Mouse (Mus musculus) hindbrain, embryonic 16.5 days (tissue): ENCODE measurements around the gene Rasgef1c. TPM values are rescaled to one million over a fixed set of nuclear protein-coding genes. Genes with fewer than 3 reads are reported as not detected.

Experiments used
- ATAC-seq: fragments of 200-750 bp; cut with Nextera tagmentation; 2 replicates; pipeline ENCODE4 v1.8.0; 2017; ENCODE audit warnings: moderate TSS enrichment, moderate library complexity
- H3K27ac ChIP-seq: fragments of 300-500 bp; sonication (generic); 2 replicates; pipeline ENCODE4 v1.5.1; 2014; ENCODE audit warnings: low read depth, mild to moderate bottlenecking, control low read depth, low read length, moderate library complexity
- H3K27me3 ChIP-seq: fragments of 300-500 bp; sonication (generic); replicated peaks from 2 replicates; pipeline ENCODE4 v1.6.1; 2014; ENCODE audit warnings: low read length; ENCODE audit not compliant: control insufficient read depth, insufficient read depth
- H3K36me3 ChIP-seq: fragments of 300-500 bp; sonication (generic); 2 replicates; pipeline ENCODE4 v1.6.1; 2014; ENCODE audit warnings: mild to moderate bottlenecking, low read length, moderate library complexity, mixed read lengths; ENCODE audit not compliant: control insufficient read depth, insufficient read depth
- H3K4me1 ChIP-seq: fragments of 300-500 bp; sonication (generic); 2 replicates; pipeline ENCODE4 v1.6.1; 2014; ENCODE audit warnings: low read depth, low read length; ENCODE audit not compliant: control insufficient read depth, insufficient read depth
- H3K4me2 ChIP-seq: fragments of 300-500 bp; sonication (generic); 2 replicates; pipeline ENCODE4 v1.6.1; 2014; ENCODE audit warnings: mild to moderate bottlenecking, low read length, control low read depth, moderate library complexity
- H3K4me3 ChIP-seq: fragments of 300-500 bp; sonication (generic); 2 replicates; pipeline ENCODE4 v1.5.1; 2014; ENCODE audit warnings: mild to moderate bottlenecking, low read length, control low read depth, moderate library complexity
- H3K9ac ChIP-seq: fragments of 300-500 bp; sonication (generic); 2 replicates; pipeline ENCODE4 v1.6.1; 2014; ENCODE audit warnings: low read depth, mild to moderate bottlenecking, control low read depth, low read length, moderate library complexity
- H3K9me3 ChIP-seq: fragments of 300-500 bp; sonication (generic); 2 replicates; pipeline ENCODE4 v1.6.1; 2014; ENCODE audit warnings: mild to moderate bottlenecking, low read length, moderate library complexity; ENCODE audit not compliant: control insufficient read depth
- WGBS: fragments of 180-500 bp; shearing (Covaris S2); extraction: QIAGEN DNeasy Blood & Tissue Kit; methylation state at CpG from one replicate; pipeline ENCODE4 v1.1.7; 2014; 5-methylcytosine and 5-hydroxymethylcytosine counted together
- polyA plus RNA-seq: library from polyadenylated mRNA; unstranded; fragments of >200 nt; fragmentation: Nextera tagmentation; extraction: Ambion mirVana; gene quantifications from 2 replicates; pipeline ENCODE4 v1.2.1, GENCODE M21; 2015

Rasgef1c gene
- polyA plus RNA-seq, 1 experiment from 2014 or later = 34.7 TPM

- ATAC-seq = no peak
- no peak overlapping the region for H3K9ac ChIP-seq
These were observed 77.3 kb downstream of the Rasgef1c start for GRCm38 (mm10) chr11:49978935-49979334.

DNA sequence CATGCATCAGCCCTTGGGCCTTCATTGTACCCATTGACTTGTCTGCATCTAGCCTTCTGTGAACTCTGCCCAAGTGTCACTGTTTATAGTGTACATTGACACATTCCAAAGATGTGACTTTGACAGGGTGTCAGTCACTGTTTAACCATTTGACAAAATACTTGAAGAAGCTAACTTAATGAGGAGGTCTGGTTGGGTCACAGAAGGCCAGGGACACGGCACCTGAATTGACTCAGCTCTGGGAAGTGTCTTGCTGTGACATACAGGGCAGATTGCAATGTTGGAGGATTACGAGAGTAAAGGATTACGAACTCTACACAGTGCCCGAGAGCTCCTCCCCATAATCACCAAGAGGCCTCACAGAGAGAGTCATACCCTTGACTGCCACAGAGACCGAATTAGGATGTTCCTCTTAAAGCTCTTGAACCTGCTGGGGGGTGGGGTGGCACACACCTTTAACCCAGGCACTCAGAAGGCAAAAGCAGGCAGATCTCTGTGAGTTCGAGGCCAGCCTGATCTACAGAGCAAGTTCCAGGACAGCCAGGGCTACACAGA is 79.1 kb downstream of the Rasgef1c start:
- no peaks in the 10 kb centered on the region for H3K9me3 ChIP-seq
- H3K4me3 ChIP-seq = no peak overlapping the region
- H3K9ac ChIP-seq = no peak overlapping the region
- no peaks in the 10 kb centered on the region for H3K27me3 ChIP-seq
- no peaks in the 10 kb centered on the region for H3K4me1 ChIP-seq
- no peak for ATAC-seq
- WGBS = 78% methylated on average over 6 of the region's 6 CpGs
- no peak overlapping the region for H3K27ac ChIP-seq
- H3K4me2 ChIP-seq = no peak overlapping the region
- H3K36me3 ChIP-seq = no peaks in the 10 kb centered on the region

More at GRCm38 (mm10) chr11:49978935-49979334, 77.3 kb downstream of the Rasgef1c start:
- H3K36me3 ChIP-seq = peaks cover 2% of the 10 kb centered on the region; the same call in 1 of the 2 replicates
- H3K9me3 ChIP-seq = 0 out of 2 replicates have a peak, but pooled peaks cover 2% of the 10 kb centered on the region
- H3K4me1 ChIP-seq = no peaks in the 10 kb centered on the region
- H3K27ac ChIP-seq = no peak overlapping the region
- no peak overlapping the region for H3K4me3 ChIP-seq
- H3K4me2 ChIP-seq = no peak overlapping the region
- 94% methylated on average over 8 of the region's 8 CpGs for WGBS
- no peaks in the 10 kb centered on the region for H3K27me3 ChIP-seq

- H3K9me3 ChIP-seq = no peaks in the 10 kb centered on the region
- H3K36me3 ChIP-seq = no peaks in the 10 kb centered on the region
- no peak for ATAC-seq
- no peak overlapping the region for H3K4me2 ChIP-seq
- H3K27me3 ChIP-seq = no peaks in the 10 kb centered on the region
- H3K4me3 ChIP-seq = no peak overlapping the region
- 83% methylated on average over 7 of the region's 7 CpGs for WGBS
- H3K4me1 ChIP-seq = no peaks in the 10 kb centered on the region
- H3K27ac ChIP-seq = no peak overlapping the region
- no peak overlapping the region for H3K9ac ChIP-seq
These were observed 79.8 kb downstream of the Rasgef1c start for GRCm38 (mm10) chr11:49981321-49981963.

GRCm38 (mm10) chr11:49982094-49982493 is 80.5 kb downstream of the Rasgef1c start:
- H3K4me1 ChIP-seq = no peaks in the 10 kb centered on the region
- H3K4me2 ChIP-seq = no peak overlapping the region
- no peak overlapping the region for H3K4me3 ChIP-seq
- ATAC-seq = no peak
- no peaks in the 10 kb centered on the region for H3K9me3 ChIP-seq
- H3K27me3 ChIP-seq = no peaks in the 10 kb centered on the region
- no peak overlapping the region for H3K9ac ChIP-seq
- no peaks in the 10 kb centered on the region for H3K36me3 ChIP-seq
- 90% methylated on average over 4 of the region's 4 CpGs for WGBS
- no peak overlapping the region for H3K27ac ChIP-seq

DNA sequence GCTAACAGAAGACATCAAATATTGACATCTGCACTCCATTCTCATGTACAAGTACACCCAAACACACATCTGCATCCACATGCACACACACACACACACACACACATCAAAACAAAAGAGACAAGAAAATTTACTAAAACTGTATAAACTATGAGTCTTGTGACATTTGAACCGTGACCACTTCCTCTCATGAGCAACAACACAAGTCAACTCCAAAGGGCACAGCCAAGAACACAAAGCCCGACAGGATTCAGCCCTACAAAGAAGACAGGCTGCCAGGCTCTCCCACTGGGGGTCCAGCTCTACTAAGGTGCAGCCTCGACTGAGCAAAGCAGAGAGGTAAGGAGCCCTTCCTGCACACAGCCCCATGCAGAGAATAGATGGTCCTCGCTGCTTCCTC is 81.2 kb downstream of the Rasgef1c start:
- 47% methylated on average over 4 of the region's 4 CpGs for WGBS
- Histone ChIP-seq H3K9ac (no peak overlapping the region), H3K36me3 (no peaks in the 10 kb centered on the region), H3K27ac (no peak overlapping the region), H3K9me3 (no peaks in the 10 kb centered on the region), H3K4me3 (no peak overlapping the region), H3K27me3 (no peaks in the 10 kb centered on the region), H3K4me1 (no peaks in the 10 kb centered on the region), H3K4me2 (no peak overlapping the region)
- ATAC-seq = no peak

DNA sequence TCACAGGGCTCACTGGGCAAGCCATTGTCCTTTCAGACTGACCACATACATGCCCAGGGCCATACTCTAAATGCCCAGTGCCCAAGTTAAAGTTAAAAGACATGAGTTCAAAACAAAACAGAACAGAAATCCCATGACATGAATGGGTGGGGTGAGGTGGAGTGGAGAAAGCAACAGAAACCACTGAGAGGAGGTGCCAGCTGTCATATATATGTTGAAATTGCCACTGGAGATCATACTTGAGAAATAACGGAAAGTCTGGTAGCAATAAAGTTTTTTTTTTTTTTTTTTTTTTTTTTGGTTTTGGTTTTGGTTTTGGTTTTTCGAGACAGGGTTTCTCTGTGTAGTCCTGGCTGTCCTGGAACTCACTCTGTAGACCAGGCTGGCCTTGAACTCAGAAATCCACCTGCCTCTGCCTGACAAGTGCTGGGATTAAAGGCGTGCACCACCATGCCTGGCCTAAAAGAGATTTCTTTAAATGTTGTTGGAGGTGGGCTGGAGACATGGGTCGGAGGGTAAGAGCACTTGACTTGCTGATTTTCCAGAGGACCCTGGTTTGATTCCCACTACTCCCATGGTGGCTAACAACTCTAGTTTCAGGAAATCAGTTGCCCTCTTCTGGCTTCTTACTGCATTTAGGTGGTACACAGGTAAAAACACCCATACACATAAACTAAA is 82.4 kb downstream of the Rasgef1c start:
- Histone ChIP-seq H3K36me3 (no peaks in the 10 kb centered on the region), H3K27me3 (no peaks in the 10 kb centered on the region), H3K4me3 (no peak overlapping the region), H3K4me1 (no peaks in the 10 kb centered on the region), H3K9me3 (no peaks in the 10 kb centered on the region), H3K27ac (no peak overlapping the region), H3K4me2 (no peak overlapping the region), H3K9ac (no peak overlapping the region)
- ATAC-seq = no peak
- 86% methylated on average over 4 of the region's 4 CpGs for WGBS

GRCm38 (mm10) chr11:49985009-49985408 is 83.4 kb downstream of the Rasgef1c start:
- Histone ChIP-seq H3K27me3 (no peaks in the 10 kb centered on the region), H3K27ac (no peak overlapping the region), H3K36me3 (no peaks in the 10 kb centered on the region), H3K4me3 (no peak overlapping the region), H3K4me1 (no peaks in the 10 kb centered on the region), H3K9me3 (no peaks in the 10 kb centered on the region), H3K4me2 (no peak overlapping the region), H3K9ac (no peak overlapping the region)
- no peak for ATAC-seq
- 81% methylated on average over 4 of the region's 4 CpGs for WGBS

- Histone ChIP-seq H3K4me1 (no peaks in the 10 kb centered on the region), H3K9ac (no peak overlapping the region), H3K36me3 (no peaks in the 10 kb centered on the region), H3K4me2 (no peak overlapping the region), H3K27me3 (no peaks in the 10 kb centered on the region), H3K4me3 (no peak overlapping the region), H3K9me3 (no peaks in the 10 kb centered on the region), H3K27ac (no peak overlapping the region)
- peak; percentile 72 for ATAC-seq
- 25% methylated on average over 10 of the region's 10 CpGs for WGBS
These were observed 84.8 kb downstream of the Rasgef1c start for GRCm38 (mm10) chr11:49986277-49987036.

DNA sequence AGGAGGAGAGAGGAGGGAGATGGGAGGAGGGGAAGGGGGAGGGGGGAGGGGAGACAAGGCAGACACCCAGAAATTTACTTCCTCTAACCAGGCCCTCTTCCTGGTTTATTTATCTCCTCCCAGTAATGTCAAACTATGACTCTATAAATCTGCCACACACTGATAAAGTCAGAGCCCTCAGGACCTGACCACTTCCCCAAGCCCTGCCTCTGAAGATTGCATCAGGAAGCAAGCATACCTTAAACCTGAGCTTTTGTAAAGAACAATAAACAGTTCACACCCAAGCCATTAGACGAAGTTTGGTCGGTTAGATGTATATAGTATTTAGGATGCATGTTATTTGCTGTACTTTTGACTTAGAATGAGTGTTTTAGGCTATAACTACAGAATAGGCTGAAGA is 92.9 kb downstream of the Rasgef1c start:
- no peak for ATAC-seq
- H3K9ac ChIP-seq = no peak overlapping the region
- no peaks in the 10 kb centered on the region for H3K4me1 ChIP-seq
- no peaks in the 10 kb centered on the region for H3K36me3 ChIP-seq
- H3K4me2 ChIP-seq = no peak overlapping the region
- no peaks in the 10 kb centered on the region for H3K27me3 ChIP-seq
- 80% methylated on average over 2 of the region's 2 CpGs for WGBS
- H3K4me3 ChIP-seq = no peak overlapping the region
- H3K27ac ChIP-seq = no peak overlapping the region
- no peaks in the 10 kb centered on the region for H3K9me3 ChIP-seq
